In genomic region chr3:18453220-18453985, GRCm38 (mm10) we compare ENCODE assay signal across 21 mouse cellular contexts.
A peak's percentile ranks its signal among the peaks of the same experiment; 100 is the strongest.
DNase-seq lines count a peak whose midpoint lies in the region; ATAC-seq and TF ChIP-seq lines count a peak whose summit lies in the region.
"Had no signal": no experiment of that assay in that cellular context is flagged by ENCODE, and none has a peak within 500 bp of the region (broad histone marks: within the 10 kb centered on the region; RNA-seq: fewer than 3 reads in every experiment).

No protein-coding gene starts in this region.

- intact Hi-C loops in heart, postnatal 36 days (cut with DNase I): no loop called here

- no peak for DNase-seq in limb, embryonic 10.5 days (ENCODE audit: low spot score)
- no peak for DNase-seq in hindbrain, postnatal 0 days (ENCODE audit: low spot score)
- DNase-seq in lung, postnatal 10 days: no peak
- no peak for DNase-seq in heart, postnatal 36 days
- DNase-seq in left cerebral cortex, adult 8-10 months (ENCODE audit: low spot score in 2 of 2): no peak
- DNase-seq: adrenal gland, postnatal 10 days; cerebellum, adult 2 months; gastrocnemius, adult 2 months; heart, adult 11 months; heart, postnatal 4 days; kidney, adult 11 months; thymus, adult 2 months had no signal

- no peak for TF ChIP-seq CTCF in hindbrain, postnatal 0 days (IDR thresholded peaks at IDR 0.05; ENCODE audit: low read depth)

- no peak for ATAC-seq in limb, embryonic 15.5 days (ENCODE audit: insufficient number of reproducible peaks, low FRiP score, low TSS enrichment, low read depth)
- peak; percentile 73 for ATAC-seq in forebrain, embryonic 15.5 days (replicated peaks)
- peak; percentile 71 for ATAC-seq in hindbrain, postnatal 0 days
- peak; percentile 74; the same call in 1 of the 2 replicates for ATAC-seq in neural tube, embryonic 13.5 days (ENCODE audit: low read depth)

- no peaks in the 10 kb centered on the region for H3K36me3 ChIP-seq in limb, embryonic 15.5 days
- no peaks in the 10 kb centered on the region for H3K36me3 ChIP-seq in limb, embryonic 10.5 days
- no peaks in the 10 kb centered on the region for H3K36me3 ChIP-seq in forebrain, embryonic 15.5 days
- H3K36me3 ChIP-seq in hindbrain, postnatal 0 days (ENCODE audit: insufficient read depth, low read length): no peaks in the 10 kb centered on the region
- H3K36me3 ChIP-seq in neural tube, embryonic 13.5 days: no peaks in the 10 kb centered on the region
- H3K36me3 ChIP-seq: embryonic facial prominence, embryonic 12.5 days; heart, embryonic 13.5 days; limb, embryonic 12.5 days had no signal

- H3K4me3 ChIP-seq in limb, embryonic 15.5 days: no peak overlapping the region
- H3K4me3 ChIP-seq in limb, embryonic 10.5 days: no peak overlapping the region
- H3K4me3 ChIP-seq in forebrain, embryonic 15.5 days: no peak overlapping the region
- no peak overlapping the region for H3K4me3 ChIP-seq in hindbrain, postnatal 0 days (ENCODE audit: low read length)
- H3K4me3 ChIP-seq in neural tube, embryonic 13.5 days: no peak overlapping the region
- H3K4me3 ChIP-seq: embryonic facial prominence, embryonic 12.5 days; gastrocnemius, adult 2 months; heart, embryonic 13.5 days; limb, embryonic 12.5 days; myocyte had no signal

- no peaks in the 10 kb centered on the region for H3K4me1 ChIP-seq in limb, embryonic 15.5 days
- H3K4me1 ChIP-seq in limb, embryonic 10.5 days: no peaks in the 10 kb centered on the region
- H3K4me1 ChIP-seq in forebrain, embryonic 15.5 days: peaks cover 17% of the 10 kb centered on the region
- no peaks in the 10 kb centered on the region for H3K4me1 ChIP-seq in hindbrain, postnatal 0 days (ENCODE audit: insufficient read depth, low read length)
- peaks cover 8% of the 10 kb centered on the region; the same call in 1 of the 2 replicates for H3K4me1 ChIP-seq in neural tube, embryonic 13.5 days (replicated peaks)
- H3K4me1 ChIP-seq: embryonic facial prominence, embryonic 12.5 days; heart, embryonic 13.5 days; limb, embryonic 12.5 days had no signal

- H3K27ac ChIP-seq in limb, embryonic 15.5 days: peak overlapping the region; percentile 65; the same call in 1 of the 2 replicates
- no peak overlapping the region for H3K27ac ChIP-seq in limb, embryonic 10.5 days
- peak overlapping the region; percentile 72 for H3K27ac ChIP-seq in forebrain, embryonic 15.5 days (replicated peaks)
- H3K27ac ChIP-seq in hindbrain, postnatal 0 days: no peak overlapping the region
- no peak overlapping the region for H3K27ac ChIP-seq in neural tube, embryonic 13.5 days (replicated peaks)
- H3K27ac ChIP-seq: embryonic facial prominence, embryonic 12.5 days; gastrocnemius, adult 2 months; heart, embryonic 13.5 days; kidney, postnatal 0 days; limb, embryonic 12.5 days; liver, embryonic 14.5 days had no signal

- no peak overlapping the region for H3K4me2 ChIP-seq in limb, embryonic 15.5 days
- no peak overlapping the region for H3K4me2 ChIP-seq in forebrain, embryonic 15.5 days (replicated peaks)
- no peak overlapping the region for H3K4me2 ChIP-seq in hindbrain, postnatal 0 days (ENCODE audit: low read depth, low read length)
- H3K4me2 ChIP-seq in neural tube, embryonic 13.5 days: no peak overlapping the region
- H3K4me2 ChIP-seq: embryonic facial prominence, embryonic 12.5 days; heart, embryonic 13.5 days; limb, embryonic 12.5 days had no signal

- H3K27me3 ChIP-seq in limb, embryonic 15.5 days: no peaks in the 10 kb centered on the region
- H3K27me3 ChIP-seq in limb, embryonic 10.5 days (ENCODE audit: low read depth, poor library complexity, severe bottlenecking): no peaks in the 10 kb centered on the region
- no peaks in the 10 kb centered on the region for H3K27me3 ChIP-seq in forebrain, embryonic 15.5 days
- no peaks in the 10 kb centered on the region for H3K27me3 ChIP-seq in hindbrain, postnatal 0 days (ENCODE audit: insufficient read depth, low read length)
- no peaks in the 10 kb centered on the region for H3K27me3 ChIP-seq in neural tube, embryonic 13.5 days
- H3K27me3 ChIP-seq: embryonic facial prominence, embryonic 12.5 days; heart, embryonic 13.5 days; limb, embryonic 12.5 days had no signal

- no peak overlapping the region for H3K9ac ChIP-seq in limb, embryonic 15.5 days
- H3K9ac ChIP-seq in forebrain, embryonic 15.5 days (replicated peaks): no peak overlapping the region
- no peak overlapping the region for H3K9ac ChIP-seq in hindbrain, postnatal 0 days (replicated peaks; ENCODE audit: low read length)
- H3K9ac ChIP-seq in neural tube, embryonic 13.5 days: no peak overlapping the region
- H3K9ac ChIP-seq: embryonic facial prominence, embryonic 12.5 days; heart, embryonic 13.5 days; limb, embryonic 12.5 days; liver, embryonic 14.5 days had no signal

- WGBS in limb, embryonic 15.5 days: 71% methylated on average over 3 of the region's 3 CpGs
- 92% methylated on average over 3 of the region's 3 CpGs for WGBS in limb, embryonic 10.5 days
- whole genome bisulfite sequencing in forebrain, embryonic 15.5 days: 2% methylated on average over 3 of the region's 3 CpGs
- 50% methylated on average over 1 of the region's 3 CpGs for WGBS in hindbrain, postnatal 0 days
- WGBS in neural tube, embryonic 13.5 days: 25% methylated on average over 3 of the region's 3 CpGs

- no peaks in the 10 kb centered on the region for H3K9me3 ChIP-seq in limb, embryonic 15.5 days
- no peaks in the 10 kb centered on the region for H3K9me3 ChIP-seq in limb, embryonic 10.5 days (replicated peaks)
- no peaks in the 10 kb centered on the region for H3K9me3 ChIP-seq in forebrain, embryonic 15.5 days
- H3K9me3 ChIP-seq in hindbrain, postnatal 0 days (ENCODE audit: low read length): no peaks in the 10 kb centered on the region
- H3K9me3 ChIP-seq in neural tube, embryonic 13.5 days: no peaks in the 10 kb centered on the region
- H3K9me3 ChIP-seq: embryonic facial prominence, embryonic 12.5 days; heart, embryonic 13.5 days; limb, embryonic 12.5 days had no signal

Comparison
In these comparisons a context has a peak if more than half of its experiments do, and no peak if none do; other contexts are left out.
1. H3K27ac ChIP-seq: peak in limb, embryonic 15.5 days (single experiment) and forebrain, embryonic 15.5 days (single experiment); none in limb, embryonic 10.5 days (single experiment), hindbrain, postnatal 0 days (single experiment) and neural tube, embryonic 13.5 days (single experiment).